Mouse (Mus musculus): Measurements from ENCODE around the gene Dbh. TPM values are rescaled to one million over a fixed set of nuclear protein-coding genes. Genes with fewer than 3 reads are reported as not detected.
A peak's percentile ranks its signal among the peaks of the same experiment; 100 is the strongest.

Gene Dbh
- polyA plus RNA-seq, 1 experiment: not detected

DNA sequence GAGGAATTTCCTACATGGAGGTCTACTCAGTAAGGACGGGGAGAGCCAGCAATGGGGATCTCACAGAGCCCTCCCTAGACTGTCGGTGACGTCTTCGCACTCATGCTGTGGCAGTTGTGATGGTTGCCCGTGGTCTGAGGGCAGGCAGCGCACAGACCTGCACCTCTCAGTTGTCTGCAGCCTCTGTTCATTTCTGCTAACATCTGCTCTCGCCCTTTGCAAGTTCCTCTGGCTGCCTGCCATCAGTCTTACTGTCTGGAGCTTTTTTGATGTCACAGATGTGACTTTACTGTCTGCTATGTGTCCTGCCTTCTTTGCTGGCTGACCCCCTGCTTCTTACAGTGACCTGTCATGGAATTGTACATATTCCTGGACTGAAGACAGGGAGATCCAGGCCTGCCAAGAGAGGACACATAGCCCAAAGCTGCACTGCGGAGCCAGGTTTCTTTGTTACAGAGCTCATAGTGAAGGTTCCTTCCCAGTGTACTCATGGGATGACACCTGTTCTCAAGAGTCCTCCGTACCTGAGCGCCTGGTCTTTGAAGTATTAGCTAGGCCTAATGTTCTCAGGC is 10.7 kb downstream of the Dbh start:
- no peaks in the 10 kb centered on the region for H3K4me1 ChIP-seq (ENCODE audit: control insufficient read depth, insufficient read depth, insufficient read length)
- DNase-seq (ENCODE audit: low read depth in 1 of 2, low spot score in 2 of 2): no peak
- no peak overlapping the region for H3K4me3 ChIP-seq (ENCODE audit: extremely low read depth, insufficient read depth, insufficient read length)
- H3K27ac ChIP-seq (ENCODE audit: insufficient read depth, low read length): no peak overlapping the region
- no peaks in the 10 kb centered on the region for H3K36me3 ChIP-seq (ENCODE audit: control insufficient read depth, insufficient read depth, low read length)
- no peak for TF ChIP-seq POLR2A (IDR thresholded peaks at IDR 0.05; ENCODE audit: low read depth, low read length)
- no peak for TF ChIP-seq CTCF (IDR thresholded peaks at IDR 0.05; ENCODE audit: extremely low read depth, insufficient read depth, insufficient read length, insufficient replicate concordance)
- WGBS: 56% methylated on average over 10 of the region's 10 CpGs
- no peaks in the 10 kb centered on the region for H3K27me3 ChIP-seq (ENCODE audit: control insufficient read depth, insufficient read depth, low read length)

DNA sequence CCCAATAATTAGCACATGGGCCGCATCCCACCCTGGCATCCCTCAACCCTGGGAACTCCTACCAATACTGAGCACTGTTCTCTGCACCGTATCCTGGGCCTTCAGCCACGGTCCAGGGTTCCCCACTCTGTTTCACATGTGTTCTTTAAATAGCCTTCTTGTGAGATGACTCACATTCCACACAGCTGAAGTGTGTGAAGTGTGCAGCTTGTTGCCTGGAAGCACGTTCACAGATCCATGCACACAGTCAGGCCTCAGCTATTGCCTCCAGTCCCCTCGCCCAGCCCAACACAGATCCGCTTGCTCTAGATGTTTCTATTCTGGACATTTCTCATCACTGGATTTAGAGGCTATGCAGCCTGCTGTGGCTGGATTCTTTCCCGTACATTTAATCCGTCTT is 14.1 kb downstream of the Dbh start:
- Histone ChIP-seq H3K27me3 (ENCODE audit: control insufficient read depth, insufficient read depth, low read length) (no peaks in the 10 kb centered on the region), H3K4me3 (ENCODE audit: extremely low read depth, insufficient read depth, insufficient read length) (no peak overlapping the region), H3K27ac (ENCODE audit: insufficient read depth, low read length) (no peak overlapping the region), H3K36me3 (ENCODE audit: control insufficient read depth, insufficient read depth, low read length) (no peaks in the 10 kb centered on the region), H3K4me1 (ENCODE audit: control insufficient read depth, insufficient read depth, insufficient read length) (no peaks in the 10 kb centered on the region)
- TF ChIP-seq CTCF (IDR thresholded peaks at IDR 0.05; ENCODE audit: extremely low read depth, insufficient read depth, insufficient read length, insufficient replicate concordance): no peak
- no peak for TF ChIP-seq POLR2A (IDR thresholded peaks at IDR 0.05; ENCODE audit: low read depth, low read length)
- no peak for DNase-seq (ENCODE audit: low read depth in 1 of 2, low spot score in 2 of 2)
- 89% methylated on average over 8 of the region's 8 CpGs for WGBS

DNA sequence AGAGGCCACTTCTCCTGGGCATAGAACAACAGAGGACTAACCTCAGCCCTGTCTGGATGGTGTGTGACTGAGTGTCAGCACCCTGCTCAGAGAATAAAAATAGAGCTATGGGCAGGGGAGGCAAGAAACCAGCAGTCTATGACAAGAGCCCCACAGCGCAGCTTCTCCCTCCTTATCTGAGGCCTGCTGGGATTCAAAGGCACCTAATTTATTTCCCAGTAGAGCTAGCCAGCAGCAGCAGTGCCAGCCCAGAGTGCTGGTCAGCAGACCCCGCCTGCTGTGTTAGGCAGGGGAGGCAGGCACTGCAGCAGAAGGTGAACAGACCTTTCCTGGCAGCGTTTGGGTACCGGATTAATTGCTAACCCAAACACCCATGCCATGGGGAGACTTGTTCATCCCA is 16.9 kb downstream of the Dbh start:
- H3K4me1 ChIP-seq (ENCODE audit: control insufficient read depth, insufficient read depth, insufficient read length): no peaks in the 10 kb centered on the region
- no peak for DNase-seq (ENCODE audit: low read depth in 1 of 2, low spot score in 2 of 2)
- no peak overlapping the region for H3K27ac ChIP-seq (ENCODE audit: insufficient read depth, low read length)
- no peaks in the 10 kb centered on the region for H3K36me3 ChIP-seq (ENCODE audit: control insufficient read depth, insufficient read depth, low read length)
- H3K4me3 ChIP-seq (ENCODE audit: extremely low read depth, insufficient read depth, insufficient read length): no peak overlapping the region
- TF ChIP-seq POLR2A (IDR thresholded peaks at IDR 0.05; ENCODE audit: low read depth, low read length) (no peak), CTCF (IDR thresholded peaks at IDR 0.05; ENCODE audit: extremely low read depth, insufficient read depth, insufficient read length, insufficient replicate concordance) (no peak)
- H3K27me3 ChIP-seq (ENCODE audit: control insufficient read depth, insufficient read depth, low read length): no peaks in the 10 kb centered on the region
- 75% methylated on average over 4 of the region's 4 CpGs for WGBS

DNA sequence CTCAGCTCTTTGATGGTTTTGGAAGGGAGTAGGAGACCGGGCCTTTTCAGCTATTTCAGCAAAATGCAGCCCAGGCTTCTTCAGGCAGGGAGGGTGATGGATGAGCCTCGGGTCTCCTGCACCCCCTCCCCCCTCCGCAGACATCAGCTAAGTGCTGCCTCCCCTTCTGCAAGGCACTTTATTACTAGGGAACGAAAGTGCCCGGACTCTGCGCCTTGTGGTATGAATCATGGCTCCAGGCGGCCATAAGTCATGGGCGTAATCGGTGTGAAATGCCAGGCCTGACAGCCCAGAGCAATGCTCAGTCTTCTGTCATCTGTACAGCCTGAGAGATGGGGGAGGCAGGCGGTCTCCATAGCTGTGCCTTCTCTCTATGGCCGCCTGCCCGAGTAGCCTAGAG is 18.7 kb downstream of the Dbh start:
- H3K4me1 ChIP-seq (ENCODE audit: control insufficient read depth, insufficient read depth, insufficient read length): peaks cover 3% of the 10 kb centered on the region; the same call in 1 of the 2 replicates
- WGBS: 81% methylated on average over 12 of the region's 12 CpGs
- TF ChIP-seq CTCF (IDR thresholded peaks at IDR 0.05; ENCODE audit: extremely low read depth, insufficient read depth, insufficient read length, insufficient replicate concordance) (no peak), POLR2A (IDR thresholded peaks at IDR 0.05; ENCODE audit: low read depth, low read length) (no peak)
- no peak overlapping the region for H3K27ac ChIP-seq (ENCODE audit: insufficient read depth, low read length)
- no peaks in the 10 kb centered on the region for H3K36me3 ChIP-seq (ENCODE audit: control insufficient read depth, insufficient read depth, low read length)
- no peak overlapping the region for H3K4me3 ChIP-seq (ENCODE audit: extremely low read depth, insufficient read depth, insufficient read length)
- no peak for DNase-seq (ENCODE audit: low read depth in 1 of 2, low spot score in 2 of 2)
- H3K27me3 ChIP-seq (ENCODE audit: control insufficient read depth, insufficient read depth, low read length): no peaks in the 10 kb centered on the region

DNA sequence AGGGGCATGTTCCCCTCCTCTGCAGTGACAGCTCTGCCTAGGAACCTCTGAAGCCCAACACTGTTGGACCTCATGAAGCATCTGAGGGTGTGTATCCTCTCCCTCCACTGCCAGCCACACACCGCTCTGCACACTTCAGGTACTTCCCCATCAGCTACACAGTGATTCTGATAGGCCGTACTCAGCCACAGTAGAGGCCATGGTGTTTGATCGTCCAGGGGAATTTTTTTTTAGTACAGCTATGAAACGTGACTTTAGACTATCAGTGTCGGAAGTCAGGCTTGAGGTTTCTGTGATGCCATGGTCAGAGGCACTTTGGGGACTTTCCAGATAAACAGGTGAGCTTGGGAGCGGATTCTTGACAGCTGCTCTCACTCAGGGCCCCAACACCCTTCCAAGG is 22.5 kb downstream of the Dbh start:
- Histone ChIP-seq H3K4me3 (ENCODE audit: extremely low read depth, insufficient read depth, insufficient read length) (no peak overlapping the region), H3K27ac (ENCODE audit: insufficient read depth, low read length) (peak overlapping the region; percentile 58), H3K36me3 (ENCODE audit: control insufficient read depth, insufficient read depth, low read length) (no peaks in the 10 kb centered on the region), H3K27me3 (ENCODE audit: control insufficient read depth, insufficient read depth, low read length) (no peaks in the 10 kb centered on the region), H3K4me1 (ENCODE audit: control insufficient read depth, insufficient read depth, insufficient read length) (peaks cover 3% of the 10 kb centered on the region; the same call in 1 of the 2 replicates)
- 36% methylated on average over 6 of the region's 6 CpGs for WGBS
- TF ChIP-seq CTCF (IDR thresholded peaks at IDR 0.05; ENCODE audit: extremely low read depth, insufficient read depth, insufficient read length, insufficient replicate concordance) (no peak), POLR2A (IDR thresholded peaks at IDR 0.05; ENCODE audit: low read depth, low read length) (no peak)
- peak; percentile 12 to 41 for DNase-seq (ENCODE audit: low read depth in 1 of 2, low spot score in 2 of 2)

DNA sequence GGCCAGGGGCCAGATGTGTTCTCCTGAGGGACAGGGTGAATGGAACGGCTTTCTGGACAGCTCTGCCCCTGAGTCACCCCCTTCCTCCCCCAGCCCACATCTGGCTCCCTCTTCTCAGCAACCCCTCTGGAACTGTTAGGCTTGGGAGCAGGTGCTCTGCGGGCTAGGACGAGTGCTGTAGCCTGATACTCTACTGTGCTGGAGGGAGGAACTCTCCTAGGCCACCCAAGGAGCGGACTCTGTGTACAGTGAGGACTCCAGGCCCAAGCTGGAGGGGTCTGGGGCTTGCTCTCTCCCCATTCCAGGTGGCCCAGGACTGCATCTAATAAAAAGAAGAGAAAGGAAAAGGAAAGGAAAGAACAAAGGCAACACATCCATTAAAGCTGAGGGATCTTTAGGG is 25.0 kb downstream of the Dbh start:
- H3K4me3 ChIP-seq (ENCODE audit: extremely low read depth, insufficient read depth, insufficient read length): no peak overlapping the region
- H3K27ac ChIP-seq (ENCODE audit: insufficient read depth, low read length): no peak overlapping the region
- TF ChIP-seq POLR2A (IDR thresholded peaks at IDR 0.05; ENCODE audit: low read depth, low read length) (no peak), CTCF (IDR thresholded peaks at IDR 0.05; ENCODE audit: extremely low read depth, insufficient read depth, insufficient read length, insufficient replicate concordance) (no peak)
- H3K4me1 ChIP-seq (ENCODE audit: control insufficient read depth, insufficient read depth, insufficient read length): peaks cover 3% of the 10 kb centered on the region; the same call in 1 of the 2 replicates
- no peaks in the 10 kb centered on the region for H3K27me3 ChIP-seq (ENCODE audit: control insufficient read depth, insufficient read depth, low read length)
- H3K36me3 ChIP-seq (ENCODE audit: control insufficient read depth, insufficient read depth, low read length): no peaks in the 10 kb centered on the region
- DNase-seq (ENCODE audit: low read depth in 1 of 2, low spot score in 2 of 2): no peak
- WGBS: 84% methylated on average over 4 of the region's 4 CpGs

DNA sequence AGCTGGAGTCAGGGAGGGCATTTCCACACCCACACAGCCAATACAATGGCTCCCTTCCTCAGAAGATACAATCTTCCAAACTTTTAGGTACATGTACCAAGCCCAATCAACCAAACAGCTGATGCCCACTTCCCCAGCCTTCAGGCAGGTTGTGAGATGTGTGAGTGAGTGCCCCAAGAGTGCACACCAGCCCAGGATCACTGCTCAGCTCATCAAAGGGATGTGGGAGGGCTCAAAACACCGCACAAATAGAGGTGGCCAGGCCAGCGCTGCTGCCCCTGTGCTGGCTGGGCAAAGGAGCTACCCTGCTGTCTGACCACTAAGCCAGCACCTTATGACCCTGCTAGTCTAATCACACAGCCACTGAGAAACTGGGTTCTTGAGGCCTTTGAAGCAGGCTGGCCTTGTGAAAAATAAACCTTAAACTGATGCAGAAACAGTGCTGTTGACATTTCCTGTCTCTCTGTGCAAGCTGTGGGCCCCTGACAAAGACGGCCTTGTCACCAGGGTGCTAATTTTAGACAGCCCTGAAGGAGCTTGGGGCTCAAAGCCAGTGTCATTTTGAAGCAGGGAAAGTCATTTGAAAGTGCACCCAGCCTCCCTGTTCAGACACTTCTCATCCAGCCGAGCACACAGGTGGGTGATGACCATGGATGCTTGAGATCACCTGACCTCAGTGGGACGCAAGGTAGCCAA is 33.7 kb downstream of the Dbh start:
- 25% methylated on average over 5 of the region's 5 CpGs for whole genome bisulfite sequencing
- Histone ChIP-seq H3K36me3 (ENCODE audit: control insufficient read depth, insufficient read depth, low read length) (no peaks in the 10 kb centered on the region), H3K4me3 (ENCODE audit: extremely low read depth, insufficient read depth, insufficient read length) (no peak overlapping the region), H3K27me3 (ENCODE audit: control insufficient read depth, insufficient read depth, low read length) (no peaks in the 10 kb centered on the region), H3K27ac (ENCODE audit: insufficient read depth, low read length) (peak overlapping the region; percentile 71), H3K4me1 (ENCODE audit: control insufficient read depth, insufficient read depth, insufficient read length) (peaks cover 8% of the 10 kb centered on the region)
- TF ChIP-seq CTCF (IDR thresholded peaks at IDR 0.05; ENCODE audit: extremely low read depth, insufficient read depth, insufficient read length, insufficient replicate concordance): no peak
- no peak for TF ChIP-seq POLR2A (IDR thresholded peaks at IDR 0.05; ENCODE audit: low read depth, low read length)
- no peak for DNase-seq (ENCODE audit: low read depth in 1 of 2, low spot score in 2 of 2)

Data from spleen, adult 2 months (tissue).